Mouse (Mus musculus) midbrain, embryonic 15.5 days (tissue): Measurements from ENCODE around the gene Exosc8. TPM values are rescaled to one million over a fixed set of nuclear protein-coding genes. Genes with fewer than 3 reads are reported as not detected.

Experiments
- ATAC-seq: fragments of 200-750 bp; cut with Nextera tagmentation; replicated peaks from 2 replicates; pipeline ENCODE4 v1.8.0; 2017; ENCODE audit warnings: moderate TSS enrichment
- H3K27ac ChIP-seq: fragments of 300-500 bp; sonication (generic); 2 replicates; pipeline ENCODE4 v1.5.1; 2015; ENCODE audit warnings: mild to moderate bottlenecking, inconsistent platforms
- H3K27me3 ChIP-seq: fragments of 300-500 bp; sonication (generic); replicated peaks from 2 replicates; pipeline ENCODE4 v1.6.1; 2015; ENCODE audit warnings: inconsistent platforms
- H3K36me3 ChIP-seq: fragments of 300-500 bp; sonication (generic); replicated peaks from 2 replicates; pipeline ENCODE4 v1.6.1; 2015; ENCODE audit warnings: inconsistent platforms
- H3K4me1 ChIP-seq: fragments of 300-500 bp; sonication (generic); 2 replicates; pipeline ENCODE4 v1.6.1; 2015; ENCODE audit warnings: inconsistent platforms
- H3K4me2 ChIP-seq: fragments of 300-500 bp; sonication (generic); 2 replicates; pipeline ENCODE4 v1.6.1; 2015; ENCODE audit warnings: inconsistent platforms, mild to moderate bottlenecking, moderate library complexity
- H3K4me3 ChIP-seq: fragments of 300-500 bp; sonication (generic); 2 replicates; pipeline ENCODE4 v1.5.1; 2015; ENCODE audit warnings: mild to moderate bottlenecking, inconsistent platforms
- H3K9ac ChIP-seq: fragments of 300-500 bp; sonication (generic); 2 replicates; pipeline ENCODE4 v1.6.1; 2015; ENCODE audit warnings: mild to moderate bottlenecking, inconsistent platforms
- H3K9me3 ChIP-seq: fragments of 300-500 bp; sonication (generic); 2 replicates; pipeline ENCODE4 v1.6.1; 2016; ENCODE audit warnings: inconsistent platforms
- WGBS: fragments of 180-500 bp; shearing (Covaris S2); methylation state at CpG from one replicate; pipeline ENCODE4 v1.1.7; 2015; ENCODE audit warnings: mixed read lengths; 5-methylcytosine and 5-hydroxymethylcytosine counted together
- polyA plus RNA-seq: library from polyadenylated mRNA; unstranded; fragments of >200 nt; fragmentation: Nextera tagmentation; extraction: Ambion mirVana; gene quantifications from 2 replicates; pipeline ENCODE4 v1.2.1, GENCODE M21; 2015

The Exosc8 gene
- polyA plus RNA-seq, 1 experiment from 2014 or later, result 74.2 TPM

- WGBS, result 80% methylated on average over 9 of the region's 9 CpGs
- Histone ChIP-seq H3K27ac (no peak overlapping the region), H3K4me1 (peaks cover 16% of the 10 kb centered on the region), H3K36me3 (no peaks in the 10 kb centered on the region), H3K4me2 (no peak overlapping the region), H3K9ac (no peak overlapping the region), H3K27me3 (no peaks in the 10 kb centered on the region; the same call in 1 of the 2 replicates), H3K4me3 (no peak overlapping the region), H3K9me3 (no peaks in the 10 kb centered on the region)
- ATAC-seq, result no peak
Observed at GRCm38 (mm10) chr3:54759211-54759610, 24.0 kb upstream of the Exosc8 start.

GRCm38 (mm10) chr3:54757446-54757845 is 22.3 kb upstream of the Exosc8 start:
- no peaks in the 10 kb centered on the region; the same call in 1 of the 2 replicates for H3K27me3 ChIP-seq
- no peak overlapping the region for H3K9ac ChIP-seq
- no peak overlapping the region for H3K4me3 ChIP-seq
- no peaks in the 10 kb centered on the region for H3K9me3 ChIP-seq
- no peak overlapping the region for H3K4me2 ChIP-seq
- WGBS, result 91% methylated on average over 8 of the region's 8 CpGs
- no peak overlapping the region for H3K27ac ChIP-seq
- ATAC-seq, result no peak
- no peaks in the 10 kb centered on the region for H3K36me3 ChIP-seq
- H3K4me1 ChIP-seq, result peaks cover 16% of the 10 kb centered on the region

- peak overlapping the region; percentile 99 for H3K4me2 ChIP-seq
- no peaks in the 10 kb centered on the region for H3K9me3 ChIP-seq
- peaks cover 1% of the 10 kb centered on the region; the same call in 1 of the 2 replicates for H3K36me3 ChIP-seq
- peaks cover 16% of the 10 kb centered on the region for H3K4me1 ChIP-seq
- H3K27ac ChIP-seq, result no peak overlapping the region
- H3K27me3 ChIP-seq, result no peaks in the 10 kb centered on the region; the same call in 1 of the 2 replicates
- ATAC-seq, result peak; percentile 37; the same call in 1 of the 2 replicates
- H3K4me3 ChIP-seq, result peak overlapping the region; percentile 64
- 2% methylated on average over 11 of the region's 11 CpGs for WGBS
- no peak overlapping the region for H3K9ac ChIP-seq
Observed at GRCm38 (mm10) chr3:54756058-54756457, 20.9 kb upstream of the Exosc8 start.

DNA sequence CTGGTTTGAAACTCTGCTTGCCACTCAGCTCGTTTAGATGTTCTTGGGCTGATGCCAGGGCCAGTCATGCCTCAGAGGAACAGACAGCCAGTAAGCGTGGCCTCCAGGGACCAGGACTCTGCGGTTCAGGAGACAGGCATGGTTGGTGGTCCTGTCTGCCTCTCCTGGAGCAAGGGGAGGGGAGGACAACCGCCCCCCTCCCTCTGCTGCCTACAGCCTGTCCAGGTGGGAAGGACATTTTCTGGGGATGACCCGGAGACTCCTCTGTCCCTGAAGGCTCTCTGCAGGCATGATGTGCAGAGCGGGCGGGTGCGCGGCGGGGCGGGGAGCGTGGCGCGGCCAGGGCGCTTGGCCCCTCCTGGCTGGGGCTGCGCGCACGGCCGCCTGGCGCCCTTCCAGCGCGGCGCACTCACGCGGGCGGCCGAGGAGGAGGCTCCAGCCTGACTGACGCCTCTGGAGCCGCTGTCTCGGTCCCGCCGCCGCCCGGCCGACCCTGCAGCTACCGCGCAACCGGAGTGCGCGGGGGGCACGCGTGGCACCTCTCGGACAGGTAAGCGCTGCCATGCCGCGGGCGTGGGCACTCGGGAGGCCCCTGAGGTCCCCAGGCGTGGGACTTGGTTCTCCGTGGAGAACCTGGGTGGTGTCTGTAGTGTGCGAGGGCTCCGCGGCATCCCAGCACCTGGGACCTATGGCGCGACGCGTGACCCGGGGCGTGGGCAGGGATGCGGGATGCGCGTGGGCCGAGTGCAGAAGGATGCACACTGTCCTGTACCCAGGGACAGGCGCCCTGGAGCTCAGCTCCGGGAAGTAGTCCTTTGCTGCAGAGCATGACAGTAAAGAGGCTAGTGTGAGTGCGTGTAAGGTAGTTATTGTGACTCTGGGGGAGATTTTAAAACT is 20.2 kb upstream of the Exosc8 start, which contains the start of gene Smad9:
Smad9 (plus strand) TSS at position 438 of the 897 bp plus-strand sequence.
- under 1% methylated on average over 66 of the region's 66 CpGs for WGBS
- no peaks in the 10 kb centered on the region; the same call in 1 of the 2 replicates for H3K27me3 ChIP-seq
- ATAC-seq, result peak; percentile 83
- no peak within 1 kb of the TSS for H3K27ac ChIP-seq
- H3K9me3 ChIP-seq, result no peaks in the 10 kb centered on the region
- H3K4me1 ChIP-seq, result peaks cover 16% of the 10 kb centered on the region
- peak within 1 kb of the TSS; percentile 99 for H3K4me2 ChIP-seq
- H3K36me3 ChIP-seq, result peaks cover 6% of the 10 kb centered on the region; the same call in 1 of the 2 replicates
- peak within 1 kb of the TSS; percentile 64 for H3K4me3 ChIP-seq
- H3K9ac ChIP-seq, result peak within 1 kb of the TSS; percentile 66

DNA sequence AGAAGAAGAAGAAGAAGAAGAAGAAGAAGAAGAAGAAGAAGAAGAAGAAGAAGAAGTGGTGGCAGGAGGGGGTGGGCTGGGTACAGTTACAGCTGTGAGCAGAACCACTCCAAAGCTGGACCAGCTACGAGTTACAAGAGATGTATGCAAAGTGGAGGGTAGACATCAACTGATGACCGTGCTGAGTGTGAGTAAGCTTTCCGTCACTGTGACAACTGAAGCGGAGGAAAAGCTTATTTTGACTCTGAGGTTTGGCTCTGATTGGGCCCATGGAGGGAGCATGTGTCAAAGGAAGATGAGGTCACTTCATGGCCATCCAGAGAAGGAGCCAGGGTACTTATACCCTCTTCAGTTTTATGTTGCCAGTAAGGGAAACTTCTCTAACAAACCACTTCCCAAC is 18.2 kb upstream of the Exosc8 start:
- peaks cover 16% of the 10 kb centered on the region for H3K4me1 ChIP-seq
- ATAC-seq, result no peak
- 88% methylated on average over 4 of the region's 4 CpGs for WGBS
- H3K27me3 ChIP-seq, result no peaks in the 10 kb centered on the region; the same call in 1 of the 2 replicates
- H3K36me3 ChIP-seq, result peaks cover 25% of the 10 kb centered on the region
- H3K27ac ChIP-seq, result no peak overlapping the region
- no peak overlapping the region for H3K4me2 ChIP-seq
- no peak overlapping the region for H3K4me3 ChIP-seq
- H3K9me3 ChIP-seq, result no peaks in the 10 kb centered on the region
- no peak overlapping the region for H3K9ac ChIP-seq

DNA sequence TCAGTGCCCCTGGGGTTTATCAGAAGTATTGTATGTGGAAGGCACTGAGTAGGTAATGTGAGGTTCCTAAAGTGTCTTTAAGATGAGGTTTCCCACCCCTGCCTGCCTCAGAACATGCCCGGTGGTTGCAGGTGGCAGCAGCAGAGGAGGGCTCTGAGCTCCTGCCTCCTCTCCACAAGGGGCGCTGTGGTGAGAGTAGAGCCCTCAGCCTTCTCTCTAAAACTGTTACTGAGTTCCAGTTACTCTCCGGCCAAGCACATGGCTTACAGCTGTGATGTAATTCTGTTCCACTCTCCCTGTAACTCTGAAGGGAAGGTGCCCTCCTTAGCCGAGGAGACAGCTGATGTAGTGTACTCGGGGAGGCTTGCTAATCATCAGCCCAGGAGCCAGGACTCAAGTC is 10.6 kb upstream of the Exosc8 start:
- ATAC-seq, result no peak
- Histone ChIP-seq H3K27me3 (no peaks in the 10 kb centered on the region), H3K4me1 (no peaks in the 10 kb centered on the region), H3K36me3 (peaks cover 80% of the 10 kb centered on the region), H3K27ac (no peak overlapping the region), H3K4me2 (no peak overlapping the region), H3K9ac (no peak overlapping the region), H3K4me3 (no peak overlapping the region), H3K9me3 (no peaks in the 10 kb centered on the region)
- WGBS, result 60% methylated on average over 5 of the region's 5 CpGs

DNA sequence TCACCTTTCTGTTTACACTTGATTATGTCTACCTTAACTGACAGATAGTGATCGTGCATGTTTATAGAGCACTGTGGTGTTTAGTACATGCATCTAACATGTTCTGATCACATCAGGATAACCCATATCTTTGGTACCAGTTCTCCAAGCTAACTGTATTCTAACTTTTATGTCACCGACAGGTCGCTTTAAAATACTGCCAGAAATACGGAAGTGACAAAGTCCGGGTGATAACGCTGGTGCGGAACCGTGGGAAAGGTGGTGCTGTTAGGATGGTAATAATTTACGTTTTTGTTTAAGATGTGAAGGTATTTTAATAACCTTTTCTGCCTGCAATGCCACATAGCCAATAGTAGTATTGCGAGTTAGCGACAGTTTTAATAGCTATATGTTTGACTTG is 6.8 kb upstream of the Exosc8 start:
- Histone ChIP-seq H3K4me2 (no peak overlapping the region), H3K9ac (no peak overlapping the region), H3K4me3 (no peak overlapping the region), H3K27me3 (no peaks in the 10 kb centered on the region), H3K36me3 (peaks cover 52% of the 10 kb centered on the region), H3K9me3 (no peaks in the 10 kb centered on the region), H3K27ac (no peak overlapping the region), H3K4me1 (no peaks in the 10 kb centered on the region)
- ATAC-seq, result no peak
- WGBS, result 98% methylated on average over 11 of the region's 11 CpGs

- H3K36me3 ChIP-seq, result peaks cover 18% of the 10 kb centered on the region
- H3K9ac ChIP-seq, result no peak overlapping the region
- H3K4me1 ChIP-seq, result peaks cover 22% of the 10 kb centered on the region
- no peak for ATAC-seq
- H3K27me3 ChIP-seq, result no peaks in the 10 kb centered on the region
- H3K4me2 ChIP-seq, result no peak overlapping the region
- no peak overlapping the region for H3K27ac ChIP-seq
- no peaks in the 10 kb centered on the region for H3K9me3 ChIP-seq
- 98% methylated on average over 8 of the region's 8 CpGs for WGBS
- H3K4me3 ChIP-seq, result no peak overlapping the region
Observed at GRCm38 (mm10) chr3:54737317-54737716, 2.1 kb upstream of the Exosc8 start.

DNA sequence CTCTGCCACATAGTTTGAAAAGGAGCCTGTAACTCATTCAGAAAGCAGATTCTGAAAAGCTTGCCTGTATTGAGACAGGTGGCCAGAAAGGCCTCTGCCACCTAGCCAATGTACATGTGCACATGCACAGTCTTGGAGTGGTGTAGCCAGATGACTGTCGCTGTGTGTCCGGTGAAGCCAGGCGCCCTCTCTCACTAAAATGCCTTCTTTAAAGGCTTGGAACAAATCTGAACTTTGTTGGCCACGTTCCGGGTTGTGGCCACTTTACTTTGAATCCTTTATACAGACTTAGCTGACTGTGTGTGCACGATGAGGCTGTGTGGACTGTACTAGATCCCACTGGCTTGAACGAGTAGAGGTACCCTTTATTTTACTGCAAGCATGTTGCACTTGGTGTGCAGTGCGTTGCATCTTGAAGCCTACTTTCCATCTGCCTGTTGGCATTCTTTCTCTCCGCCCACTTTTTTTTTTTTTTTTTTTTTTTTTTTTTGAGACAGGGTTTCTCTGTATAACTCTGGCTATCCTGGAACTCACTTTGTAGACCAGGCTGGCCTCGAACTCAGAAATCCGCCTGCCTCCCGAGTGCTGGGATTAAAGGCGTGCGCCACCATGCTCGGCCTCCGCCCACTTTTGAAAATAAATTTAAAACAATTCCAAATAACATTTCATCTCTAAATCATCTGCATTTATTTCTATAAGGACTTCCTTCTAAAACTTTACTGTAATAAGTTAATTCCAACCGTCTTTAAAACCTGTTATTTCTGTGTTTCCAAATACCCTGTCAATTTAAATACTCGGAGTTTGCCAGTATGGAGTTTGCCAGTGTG is 1.1 kb upstream of the Exosc8 start:
- H3K9ac ChIP-seq, result peak overlapping the region; percentile 95
- H3K4me1 ChIP-seq, result peaks cover 22% of the 10 kb centered on the region
- no peaks in the 10 kb centered on the region for H3K9me3 ChIP-seq
- no peak; the same call in 1 of the 2 replicates for ATAC-seq
- H3K27me3 ChIP-seq, result no peaks in the 10 kb centered on the region
- WGBS, result 57% methylated on average over 18 of the region's 18 CpGs
- peaks cover 13% of the 10 kb centered on the region; the same call in 1 of the 2 replicates for H3K36me3 ChIP-seq
- peak overlapping the region; percentile 86 for H3K4me3 ChIP-seq
- H3K27ac ChIP-seq, result peak overlapping the region; percentile 98
- H3K4me2 ChIP-seq, result peak overlapping the region; percentile 84

- WGBS, result under 1% methylated on average over 75 of the region's 84 CpGs
Observed at GRCm38 (mm10) chr3:54734411-54735246, 564 bp downstream of the Exosc8 start.

GRCm38 (mm10) chr3:54732371-54732770 is 2.8 kb downstream of the Exosc8 start:
- Histone ChIP-seq H3K4me3 (no peak overlapping the region), H3K27ac (no peak overlapping the region), H3K9ac (no peak overlapping the region), H3K36me3 (peaks cover 33% of the 10 kb centered on the region), H3K27me3 (no peaks in the 10 kb centered on the region), H3K9me3 (no peaks in the 10 kb centered on the region), H3K4me1 (peaks cover 22% of the 10 kb centered on the region), H3K4me2 (no peak overlapping the region)
- 95% methylated on average over 4 of the region's 4 CpGs for WGBS
- ATAC-seq, result no peak

More at GRCm38 (mm10) chr3:54734411-54735246, 564 bp downstream of the Exosc8 start:
- peak overlapping the region; percentile 84 for H3K4me2 ChIP-seq
- peak; percentile 96 for ATAC-seq
- H3K9ac ChIP-seq, result peak overlapping the region; percentile 95
- peak overlapping the region; percentile 98 for H3K27ac ChIP-seq
- H3K27me3 ChIP-seq, result no peaks in the 10 kb centered on the region
- H3K36me3 ChIP-seq, result peaks cover 13% of the 10 kb centered on the region
- H3K4me3 ChIP-seq, result peak overlapping the region; percentile 86
- H3K9me3 ChIP-seq, result no peaks in the 10 kb centered on the region
- peaks cover 22% of the 10 kb centered on the region for H3K4me1 ChIP-seq
